13 mouse cellular contexts compared by ENCODE assay signal in the genomic region with DNA sequence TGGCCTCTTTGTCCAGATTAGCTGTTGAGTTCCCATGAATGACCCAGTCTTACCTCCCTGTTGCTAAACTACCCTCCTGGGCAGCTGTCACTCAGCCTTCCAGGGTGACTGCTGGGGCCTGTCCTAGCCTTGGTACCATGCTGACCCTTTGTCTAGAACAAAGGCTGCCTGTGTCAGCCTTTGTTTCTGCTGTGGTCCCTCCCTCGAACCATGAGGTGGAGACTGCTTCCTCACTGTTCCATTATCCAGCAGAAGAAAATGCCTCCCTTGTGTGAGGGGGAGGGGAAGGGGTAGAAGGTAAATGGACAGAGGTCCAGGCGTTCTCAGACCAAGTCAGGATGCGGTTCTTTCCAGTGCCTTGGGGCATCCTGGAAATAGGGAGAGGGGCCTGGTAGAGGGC. TPM values are rescaled to one million over a fixed set of nuclear protein-coding genes. Genes with fewer than 3 reads are reported as not detected.
DNase-seq lines count a peak whose midpoint lies in the region; ATAC-seq lines count a peak whose summit lies in the region.
"Had no signal": no experiment of that assay in that cellular context is flagged by ENCODE, and none has a peak within 500 bp of the region (broad histone marks: within the 10 kb centered on the region; RNA-seq: fewer than 3 reads in every experiment).

No protein-coding gene starts in this region.

- peak; percentile 44; the same call in 1 of the 2 replicates for ATAC-seq in forebrain, embryonic 15.5 days (replicated peaks)
- ATAC-seq in midbrain, embryonic 15.5 days (replicated peaks): peak; percentile 30; the same call in 1 of the 2 replicates
- ATAC-seq: activated CD4-positive, CD25-positive, alpha-beta regulatory T cell, adult 4 months; lung, postnatal 0 days had no signal

- no peak overlapping the region for H3K4me3 ChIP-seq in heart, embryonic 10.5 days
- no peak overlapping the region for H3K4me3 ChIP-seq in forebrain, embryonic 15.5 days
- no peak overlapping the region for H3K4me3 ChIP-seq in midbrain, embryonic 15.5 days
- H3K4me3 ChIP-seq: limb, embryonic 13.5 days had no signal

- H3K4me1 ChIP-seq in heart, embryonic 10.5 days: peaks cover 11% of the 10 kb centered on the region
- peaks cover 9% of the 10 kb centered on the region; the same call in 1 of the 2 replicates for H3K4me1 ChIP-seq in forebrain, embryonic 15.5 days
- 0 out of 2 replicates have a peak, but pooled peaks cover 4% of the 10 kb centered on the region for H3K4me1 ChIP-seq in midbrain, embryonic 15.5 days
- H3K4me1 ChIP-seq: limb, embryonic 13.5 days had no signal

- H3K9me3 ChIP-seq in heart, embryonic 10.5 days: no peaks in the 10 kb centered on the region
- no peaks in the 10 kb centered on the region for H3K9me3 ChIP-seq in forebrain, embryonic 15.5 days
- no peaks in the 10 kb centered on the region for H3K9me3 ChIP-seq in midbrain, embryonic 15.5 days
- H3K9me3 ChIP-seq: limb, embryonic 13.5 days had no signal

- H3K27me3 ChIP-seq in heart, embryonic 10.5 days (ENCODE audit: insufficient read depth, poor library complexity, severe bottlenecking): no peaks in the 10 kb centered on the region
- H3K27me3 ChIP-seq in forebrain, embryonic 15.5 days: no peaks in the 10 kb centered on the region
- H3K27me3 ChIP-seq in midbrain, embryonic 15.5 days (replicated peaks): no peaks in the 10 kb centered on the region
- H3K27me3 ChIP-seq: limb, embryonic 13.5 days had no signal

- H3K27ac ChIP-seq in heart, embryonic 10.5 days: 0 out of 2 replicates have a peak overlapping the region, but pooled peaks have one; percentile 59
- H3K27ac ChIP-seq in forebrain, embryonic 15.5 days (replicated peaks): no peak overlapping the region
- H3K27ac ChIP-seq in midbrain, embryonic 15.5 days: no peak overlapping the region
- H3K27ac ChIP-seq: limb, embryonic 13.5 days had no signal

- WGBS in heart, embryonic 10.5 days: 65% methylated on average over 3 of the region's 3 CpGs
- WGBS in forebrain, embryonic 15.5 days: 12% methylated on average over 3 of the region's 3 CpGs
- 19% methylated on average over 3 of the region's 3 CpGs for WGBS in midbrain, embryonic 15.5 days

- H3K9ac ChIP-seq in forebrain, embryonic 15.5 days (replicated peaks): no peak overlapping the region
- H3K9ac ChIP-seq in midbrain, embryonic 15.5 days: no peak overlapping the region
- H3K9ac ChIP-seq: limb, embryonic 13.5 days had no signal

- H3K36me3 ChIP-seq in heart, embryonic 10.5 days: peaks cover 16% of the 10 kb centered on the region; the same call in 1 of the 2 replicates
- H3K36me3 ChIP-seq in forebrain, embryonic 15.5 days: peaks cover 7% of the 10 kb centered on the region; the same call in 1 of the 2 replicates
- no peaks in the 10 kb centered on the region; the same call in 1 of the 2 replicates for H3K36me3 ChIP-seq in midbrain, embryonic 15.5 days (replicated peaks)

- no peak overlapping the region for H3K4me2 ChIP-seq in forebrain, embryonic 15.5 days (replicated peaks)
- no peak overlapping the region for H3K4me2 ChIP-seq in midbrain, embryonic 15.5 days
- H3K4me2 ChIP-seq: limb, embryonic 13.5 days had no signal

- no peak for DNase-seq in heart, embryonic 10.5 days (ENCODE audit: low spot score)
- DNase-seq in heart, adult 18-20 months: no peak
- peak; percentile 66 for DNase-seq in ZHBTc4 (ENCODE audit: low read depth, low spot score)
- DNase-seq in T-cell, adult 2 months (ENCODE audit: low spot score): no peak
- no peak for DNase-seq in spleen, postnatal 10 days (ENCODE audit: low spot score in 2 of 2)
- DNase-seq in right cerebral cortex, postnatal 25 days: no peak
- DNase-seq: cerebellum, adult 9-11 months; heart, postnatal 36 days had no signal

RNA-seq across cellular contexts. Expression of a gene that starts 48.9 kb away (rescaled TPM):
- 25.0 and 28.3 TPM in 2 replicates for polyA plus RNA-seq in heart, embryonic 10.5 days (2016; fragmentation: Nextera tagmentation; extraction: Ambion mirVana)
- total RNA-seq in heart, adult 18-20 months (2021): 10 to 100 TPM; 26.6 to 26.8 TPM
- 28.6 and 30.7 TPM in 2 replicates for polyA plus RNA-seq in forebrain, embryonic 15.5 days (2015; fragmentation: Nextera tagmentation; extraction: Ambion mirVana)
- 22.3 and 24.2 TPM in 2 replicates for polyA plus RNA-seq in midbrain, embryonic 15.5 days (2015; fragmentation: Nextera tagmentation; extraction: Ambion mirVana)
